Mouse (Mus musculus) limb, embryonic 15.5 days (tissue): ENCODE measurements at regions not wholly inside any gene's neighbourhood (a gene's known extent, or its start where the extent isn't known, plus 50 kb on each side); places are given as distances from the start of the nearest gene placed in this dataset.

ENCODE experiments used
- ATAC-seq: fragments of 200-750 bp; cut with Nextera tagmentation; 2 replicates; pipeline ENCODE4 v1.8.0; 2017; ENCODE audit warnings: low read depth, moderate TSS enrichment; ENCODE audit not compliant: insufficient number of reproducible peaks, low FRiP score, low TSS enrichment
- H3K27ac ChIP-seq: fragments of 300-500 bp; sonication (generic); 2 replicates; pipeline ENCODE4 v1.5.1; 2015; ENCODE audit warnings: moderate library complexity, mild to moderate bottlenecking, inconsistent platforms
- H3K27me3 ChIP-seq: fragments of 300-500 bp; sonication (generic); 2 replicates; pipeline ENCODE4 v1.6.1; 2015; ENCODE audit warnings: inconsistent platforms
- H3K36me3 ChIP-seq: fragments of 300-500 bp; sonication (generic); 2 replicates; pipeline ENCODE4 v1.6.1; 2015; ENCODE audit warnings: inconsistent platforms
- H3K4me1 ChIP-seq: fragments of 300-500 bp; sonication (generic); 2 replicates; pipeline ENCODE4 v1.6.1; 2015; ENCODE audit warnings: inconsistent platforms
- H3K4me2 ChIP-seq: fragments of 300-500 bp; sonication (generic); 2 replicates; pipeline ENCODE4 v1.6.1; 2015; ENCODE audit warnings: mild to moderate bottlenecking, inconsistent platforms
- H3K4me3 ChIP-seq: fragments of 300-500 bp; sonication (generic); 2 replicates; pipeline ENCODE4 v1.5.1; 2015; ENCODE audit warnings: mild to moderate bottlenecking, inconsistent platforms
- H3K9ac ChIP-seq: fragments of 300-500 bp; sonication (generic); 2 replicates; pipeline ENCODE4 v1.6.1; 2015; ENCODE audit warnings: inconsistent platforms
- H3K9me3 ChIP-seq: fragments of 300-500 bp; sonication (generic); 2 replicates; pipeline ENCODE4 v1.6.1; 2016; ENCODE audit warnings: inconsistent platforms
- WGBS: fragments of 180-500 bp; shearing (Covaris S2); methylation state at CpG from one replicate; pipeline ENCODE4 v1.1.7; 2015; 5-methylcytosine and 5-hydroxymethylcytosine counted together

GRCm38 (mm10) chr8:109012655-109013054, 481.2 kb upstream of the Pmfbp1 start:
- Histone ChIP-seq H3K27ac (no peak overlapping the region), H3K4me2 (no peak overlapping the region), H3K4me1 (peaks cover 3% of the 10 kb centered on the region; the same call in 1 of the 2 replicates), H3K9me3 (no peaks in the 10 kb centered on the region), H3K27me3 (no peaks in the 10 kb centered on the region), H3K4me3 (no peak overlapping the region), H3K36me3 (no peaks in the 10 kb centered on the region), H3K9ac (no peak overlapping the region)
- WGBS, result 51% methylated on average over 8 of the region's 8 CpGs
- ATAC-seq, result no peak

GRCm38 (mm10) chr8:109013577-109013976, 480.2 kb upstream of the Pmfbp1 start:
- no peak for ATAC-seq
- no peak overlapping the region for H3K4me2 ChIP-seq
- no peaks in the 10 kb centered on the region for H3K27me3 ChIP-seq
- WGBS, result 66% methylated on average over 7 of the region's 7 CpGs
- no peak overlapping the region for H3K27ac ChIP-seq
- peaks cover 3% of the 10 kb centered on the region; the same call in 1 of the 2 replicates for H3K4me1 ChIP-seq
- H3K9me3 ChIP-seq, result no peaks in the 10 kb centered on the region
- no peaks in the 10 kb centered on the region for H3K36me3 ChIP-seq
- H3K4me3 ChIP-seq, result no peak overlapping the region
- no peak overlapping the region for H3K9ac ChIP-seq

GRCm38 (mm10) chr8:109014746-109015145, 479.1 kb upstream of the Pmfbp1 start:
- peaks cover 3% of the 10 kb centered on the region; the same call in 1 of the 2 replicates for H3K4me1 ChIP-seq
- no peaks in the 10 kb centered on the region for H3K9me3 ChIP-seq
- no peaks in the 10 kb centered on the region for H3K36me3 ChIP-seq
- no peak overlapping the region for H3K9ac ChIP-seq
- H3K4me3 ChIP-seq, result no peak overlapping the region
- H3K27ac ChIP-seq, result no peak overlapping the region
- WGBS, result 65% methylated on average over 7 of the region's 7 CpGs
- H3K4me2 ChIP-seq, result no peak overlapping the region
- ATAC-seq, result no peak
- H3K27me3 ChIP-seq, result no peaks in the 10 kb centered on the region

GRCm38 (mm10) chr8:109019565-109019964, 474.3 kb upstream of the Pmfbp1 start:
- Histone ChIP-seq H3K4me3 (no peak overlapping the region), H3K27me3 (no peaks in the 10 kb centered on the region), H3K9ac (no peak overlapping the region), H3K4me2 (no peak overlapping the region), H3K4me1 (no peaks in the 10 kb centered on the region), H3K27ac (no peak overlapping the region), H3K9me3 (no peaks in the 10 kb centered on the region), H3K36me3 (no peaks in the 10 kb centered on the region)
- WGBS, result 79% methylated on average over 7 of the region's 7 CpGs
- no peak for ATAC-seq

GRCm38 (mm10) chr8:109020102-109020501, 473.7 kb upstream of the Pmfbp1 start:
- Histone ChIP-seq H3K27me3 (no peaks in the 10 kb centered on the region), H3K4me1 (no peaks in the 10 kb centered on the region), H3K9ac (no peak overlapping the region), H3K4me2 (no peak overlapping the region), H3K36me3 (no peaks in the 10 kb centered on the region), H3K27ac (no peak overlapping the region), H3K4me3 (no peak overlapping the region), H3K9me3 (no peaks in the 10 kb centered on the region)
- 91% methylated on average over 4 of the region's 4 CpGs for WGBS
- ATAC-seq, result no peak

- Histone ChIP-seq H3K27ac (no peak overlapping the region), H3K27me3 (no peaks in the 10 kb centered on the region), H3K36me3 (no peaks in the 10 kb centered on the region), H3K9ac (no peak overlapping the region), H3K4me3 (no peak overlapping the region), H3K4me2 (no peak overlapping the region), H3K4me1 (no peaks in the 10 kb centered on the region), H3K9me3 (no peaks in the 10 kb centered on the region)
- no peak for ATAC-seq
- 95% methylated on average over 8 of the region's 8 CpGs for WGBS
These were observed 465.9 kb upstream of the Pmfbp1 start for GRCm38 (mm10) chr8:109027923-109028322.

GRCm38 (mm10) chr8:109053608-109054007, 440.2 kb upstream of the Pmfbp1 start:
- H3K4me2 ChIP-seq, result no peak overlapping the region
- no peaks in the 10 kb centered on the region for H3K27me3 ChIP-seq
- 84% methylated on average over 4 of the region's 4 CpGs for WGBS
- no peaks in the 10 kb centered on the region for H3K36me3 ChIP-seq
- no peak for ATAC-seq
- H3K27ac ChIP-seq, result no peak overlapping the region
- H3K4me3 ChIP-seq, result no peak overlapping the region
- H3K9me3 ChIP-seq, result no peaks in the 10 kb centered on the region
- no peaks in the 10 kb centered on the region for H3K4me1 ChIP-seq
- H3K9ac ChIP-seq, result no peak overlapping the region

GRCm38 (mm10) chr8:109059152-109059551, 434.7 kb upstream of the Pmfbp1 start:
- no peaks in the 10 kb centered on the region for H3K36me3 ChIP-seq
- no peaks in the 10 kb centered on the region for H3K4me1 ChIP-seq
- no peaks in the 10 kb centered on the region for H3K27me3 ChIP-seq
- no peak for ATAC-seq
- H3K9ac ChIP-seq, result no peak overlapping the region
- no peak overlapping the region for H3K27ac ChIP-seq
- no peak overlapping the region for H3K4me3 ChIP-seq
- H3K9me3 ChIP-seq, result no peaks in the 10 kb centered on the region
- H3K4me2 ChIP-seq, result no peak overlapping the region
- WGBS, result 69% methylated on average over 5 of the region's 5 CpGs

- Histone ChIP-seq H3K4me2 (no peak overlapping the region), H3K9me3 (no peaks in the 10 kb centered on the region), H3K9ac (no peak overlapping the region), H3K27me3 (no peaks in the 10 kb centered on the region), H3K4me1 (no peaks in the 10 kb centered on the region), H3K27ac (no peak overlapping the region), H3K36me3 (no peaks in the 10 kb centered on the region), H3K4me3 (no peak overlapping the region)
- ATAC-seq, result no peak
These were observed 431.5 kb upstream of the Pmfbp1 start for GRCm38 (mm10) chr8:109062376-109062775.

- no peak for ATAC-seq
These were observed 420.1 kb upstream of the Pmfbp1 start for GRCm38 (mm10) chr8:109073715-109074114.

GRCm38 (mm10) chr8:109075006-109075405, 418.8 kb upstream of the Pmfbp1 start:
- H3K36me3 ChIP-seq, result no peaks in the 10 kb centered on the region
- H3K9me3 ChIP-seq, result no peaks in the 10 kb centered on the region
- ATAC-seq, result no peak
- 0 out of 2 replicates have a peak, but pooled peaks cover 4% of the 10 kb centered on the region for H3K4me1 ChIP-seq
- 22% methylated on average over 12 of the region's 12 CpGs for WGBS
- H3K27ac ChIP-seq, result no peak overlapping the region
- peak overlapping the region; percentile 25 for H3K4me3 ChIP-seq
- no peaks in the 10 kb centered on the region for H3K27me3 ChIP-seq
- H3K4me2 ChIP-seq, result peak overlapping the region; percentile 32
- H3K9ac ChIP-seq, result no peak overlapping the region

More at GRCm38 (mm10) chr8:109073715-109074114, 420.1 kb upstream of the Pmfbp1 start:
- H3K4me1 ChIP-seq, result 0 out of 2 replicates have a peak, but pooled peaks cover 4% of the 10 kb centered on the region
- 88% methylated on average over 4 of the region's 4 CpGs for WGBS
- no peaks in the 10 kb centered on the region for H3K36me3 ChIP-seq
- H3K4me3 ChIP-seq, result no peak overlapping the region
- no peak overlapping the region for H3K9ac ChIP-seq
- no peaks in the 10 kb centered on the region for H3K9me3 ChIP-seq
- H3K27me3 ChIP-seq, result no peaks in the 10 kb centered on the region
- H3K4me2 ChIP-seq, result no peak overlapping the region
- no peak overlapping the region for H3K27ac ChIP-seq

GRCm38 (mm10) chr8:109079223-109079622, 414.6 kb upstream of the Pmfbp1 start:
- Histone ChIP-seq H3K4me3 (no peak overlapping the region), H3K36me3 (no peaks in the 10 kb centered on the region), H3K4me1 (0 out of 2 replicates have a peak, but pooled peaks cover 4% of the 10 kb centered on the region), H3K27me3 (no peaks in the 10 kb centered on the region), H3K4me2 (no peak overlapping the region), H3K9me3 (no peaks in the 10 kb centered on the region; the same call in 1 of the 2 replicates), H3K27ac (no peak overlapping the region), H3K9ac (no peak overlapping the region)
- 57% methylated on average over 6 of the region's 6 CpGs for WGBS
- no peak for ATAC-seq

GRCm38 (mm10) chr8:109081295-109081694, 412.5 kb upstream of the Pmfbp1 start:
- Histone ChIP-seq H3K9me3 (no peaks in the 10 kb centered on the region; the same call in 1 of the 2 replicates), H3K4me1 (no peaks in the 10 kb centered on the region), H3K9ac (no peak overlapping the region), H3K36me3 (no peaks in the 10 kb centered on the region), H3K4me3 (no peak overlapping the region), H3K27ac (no peak overlapping the region), H3K4me2 (no peak overlapping the region), H3K27me3 (no peaks in the 10 kb centered on the region)
- WGBS, result 54% methylated on average over 5 of the region's 5 CpGs
- no peak for ATAC-seq
